Mouse (Mus musculus): ENCODE results near the gene Smagp.

Gene Smagp

GRCm38 (mm10) chr15:100636700-100637501, at the start of gene Smagp:
Gene Smagp (minus strand): TSS chr15:100636940.
- DNase-seq = no peak

- no peak for DNase-seq
These were observed 49.7 kb upstream of the Smagp start for GRCm38 (mm10) chr15:100686434-100686833.

GRCm38 (mm10) chr15:100685849-100686248, 49.1 kb upstream of the Smagp start:
- no peak for DNase-seq

DNA sequence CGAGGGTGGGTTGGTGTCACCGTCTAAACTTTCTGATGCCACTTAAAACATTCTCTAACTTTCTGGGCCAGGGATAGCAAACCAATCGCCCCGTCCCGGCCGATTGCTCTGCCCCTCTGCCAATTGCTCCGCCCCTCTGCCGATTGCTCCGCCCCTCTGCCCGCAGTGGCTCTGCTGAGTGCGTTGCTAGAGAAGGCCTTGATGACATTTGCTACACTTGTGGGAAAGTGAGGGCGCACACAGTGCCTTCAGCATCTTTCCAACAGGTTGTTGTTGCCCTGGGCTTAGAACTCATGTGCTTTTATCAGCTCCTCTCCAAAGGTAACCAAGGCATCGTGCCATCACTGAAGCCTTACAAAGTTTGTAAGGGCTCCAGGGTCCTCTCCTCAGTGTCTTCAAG, 48.5 kb upstream of the Smagp start:
- DNase-seq = no peak

DNA sequence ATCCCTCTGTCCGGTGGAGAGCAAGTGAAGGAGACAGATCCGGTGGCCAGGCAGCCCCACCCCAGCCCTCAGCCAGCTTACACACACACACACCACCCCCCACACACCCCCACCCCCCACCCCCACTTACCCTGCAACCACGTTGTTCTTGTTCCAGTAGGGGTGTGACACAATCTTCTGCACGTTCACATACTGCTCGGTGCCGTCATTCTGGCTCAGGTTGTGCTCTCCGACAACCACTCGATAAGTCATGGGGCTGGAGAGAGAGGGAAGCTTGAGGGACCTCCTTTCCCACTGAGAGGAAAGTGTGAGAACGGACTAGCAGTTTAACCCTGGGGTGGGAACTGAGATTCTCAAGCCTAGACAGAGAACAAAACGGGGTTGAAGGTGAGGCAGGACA, 47.7 kb upstream of the Smagp start:
- DNase-seq = no peak

DNA sequence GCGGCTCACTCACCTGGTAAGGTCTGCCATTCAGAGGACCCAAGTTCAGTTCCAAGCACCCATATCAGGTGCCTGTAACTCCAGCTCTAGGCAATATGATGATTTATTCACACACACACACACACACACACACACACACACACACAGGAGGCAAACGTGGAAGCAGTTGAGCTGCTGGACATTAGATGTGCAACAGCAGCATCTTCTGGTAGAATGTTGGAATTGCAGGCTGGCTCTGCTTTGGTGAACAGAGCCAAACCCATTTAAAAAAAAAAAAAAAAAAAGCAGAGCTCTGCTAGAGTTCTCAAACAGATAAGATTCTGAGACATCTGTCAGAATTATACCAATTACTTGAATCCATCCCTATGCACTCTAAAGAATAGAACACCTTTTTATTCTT, 46.3 kb upstream of the Smagp start:
- DNase-seq = peak; percentile 83

GRCm38 (mm10) chr15:100681770-100682169, 45.0 kb upstream of the Smagp start:
- DNase-seq = no peak

DNA sequence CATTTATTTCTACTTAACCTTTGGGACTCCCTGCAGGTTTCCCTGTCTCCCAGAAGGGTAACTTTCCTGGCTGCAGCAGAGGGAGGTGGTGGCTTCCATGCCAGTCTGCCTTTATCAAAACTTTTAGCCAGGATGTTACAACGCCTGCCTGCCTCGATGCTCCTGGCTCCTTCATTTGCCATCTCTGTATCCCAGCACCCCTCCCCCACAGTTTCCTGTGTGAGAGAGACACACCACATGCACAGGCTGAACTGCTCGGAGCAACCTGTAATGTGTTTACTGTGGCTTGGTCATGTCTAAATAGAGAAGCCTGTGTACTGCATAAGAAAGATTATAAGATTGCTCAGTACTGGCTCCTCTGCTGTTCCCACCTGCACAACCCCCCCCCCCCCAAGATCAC, 43.6 kb upstream of the Smagp start:
- DNase-seq = no peak

GRCm38 (mm10) chr15:100679005-100679404, 42.3 kb upstream of the Smagp start:
- no peak for DNase-seq

GRCm38 (mm10) chr15:100678581-100678980, 41.8 kb upstream of the Smagp start:
- no peak for DNase-seq

GRCm38 (mm10) chr15:100677675-100678074, 40.9 kb upstream of the Smagp start:
- DNase-seq = no peak

DNA sequence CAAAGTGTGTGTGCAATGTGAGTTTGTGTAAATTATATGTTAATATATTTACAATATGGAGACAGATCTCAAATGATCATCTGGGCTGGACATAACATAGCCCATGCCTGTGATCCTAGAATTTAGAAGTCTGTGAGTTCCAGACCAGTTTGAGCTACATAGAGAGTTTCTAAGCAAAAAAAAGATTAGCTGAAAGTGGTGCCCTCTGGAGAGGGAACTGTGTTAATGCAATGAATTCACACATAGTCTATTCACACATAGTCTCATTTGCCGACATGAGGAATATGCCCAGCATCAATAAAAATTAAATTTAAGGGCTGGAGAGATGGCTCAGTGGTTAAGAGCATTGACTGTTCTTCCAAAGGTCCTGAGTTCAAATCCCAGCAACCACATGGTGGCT, 39.8 kb upstream of the Smagp start:
- no peak for DNase-seq

DNA sequence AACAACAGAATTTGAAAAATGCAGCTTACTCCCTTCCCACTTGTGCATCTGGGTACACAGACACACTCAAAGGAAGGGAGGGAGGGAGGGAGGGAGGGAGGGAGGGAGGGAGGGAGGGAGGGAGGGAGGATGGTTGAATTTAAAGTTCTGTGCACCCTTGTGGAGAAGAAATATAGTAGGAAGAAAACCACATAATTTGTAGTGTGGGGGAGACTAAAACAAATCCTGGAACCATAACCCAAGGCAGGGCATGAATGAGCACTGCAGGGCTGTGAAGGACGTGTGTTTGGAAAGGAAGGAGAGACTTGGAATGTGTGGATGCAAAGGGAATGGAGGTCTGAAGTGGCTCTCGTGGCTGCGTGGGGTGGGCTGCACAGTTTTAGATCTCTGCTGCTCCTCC, 38.7 kb upstream of the Smagp start:
- DNase-seq = no peak

- no peak for DNase-seq
These were observed 37.8 kb upstream of the Smagp start for GRCm38 (mm10) chr15:100674566-100674965.

DNA sequence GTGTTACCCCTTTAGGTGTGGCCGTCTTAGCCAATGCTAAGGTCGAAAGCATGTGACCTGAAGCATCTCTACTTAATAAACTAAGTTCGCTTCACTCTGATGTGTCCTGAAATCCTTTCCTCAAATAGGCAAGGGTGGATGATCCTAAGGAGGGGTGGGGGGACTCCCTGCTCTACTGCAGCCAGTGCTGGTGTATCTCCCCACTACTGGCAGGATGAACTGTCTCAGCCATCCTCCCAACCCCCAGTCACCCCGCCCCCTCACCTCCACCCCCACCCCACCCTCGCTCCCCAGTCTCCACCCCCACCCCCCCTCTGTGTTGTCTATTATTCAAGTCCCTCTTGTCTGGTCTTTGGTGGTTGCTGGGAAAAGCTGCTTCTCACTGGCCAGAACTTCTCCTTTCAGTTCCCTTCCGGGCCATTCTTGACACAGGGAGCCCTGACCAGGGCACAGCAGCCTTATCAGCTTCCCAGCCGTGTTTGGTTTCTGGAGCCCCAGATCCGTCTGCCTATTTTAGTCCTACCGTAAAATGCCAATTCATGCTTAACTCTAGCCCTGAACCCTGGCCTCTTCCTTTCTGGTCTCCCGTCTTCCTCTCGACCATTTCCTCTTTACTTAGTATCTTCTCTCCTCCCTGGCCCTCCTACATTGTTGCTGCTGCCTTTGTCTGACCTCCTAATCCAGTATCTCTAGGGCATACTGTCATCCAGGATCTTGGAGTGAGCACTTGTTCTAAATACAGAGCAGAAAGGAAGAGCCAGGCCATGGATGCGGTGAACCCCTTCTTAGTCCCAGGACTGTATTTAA, 37.0 kb upstream of the Smagp start:
- no peak for DNase-seq

GRCm38 (mm10) chr15:100670833-100671232, 34.1 kb upstream of the Smagp start:
- no peak for DNase-seq

DNA sequence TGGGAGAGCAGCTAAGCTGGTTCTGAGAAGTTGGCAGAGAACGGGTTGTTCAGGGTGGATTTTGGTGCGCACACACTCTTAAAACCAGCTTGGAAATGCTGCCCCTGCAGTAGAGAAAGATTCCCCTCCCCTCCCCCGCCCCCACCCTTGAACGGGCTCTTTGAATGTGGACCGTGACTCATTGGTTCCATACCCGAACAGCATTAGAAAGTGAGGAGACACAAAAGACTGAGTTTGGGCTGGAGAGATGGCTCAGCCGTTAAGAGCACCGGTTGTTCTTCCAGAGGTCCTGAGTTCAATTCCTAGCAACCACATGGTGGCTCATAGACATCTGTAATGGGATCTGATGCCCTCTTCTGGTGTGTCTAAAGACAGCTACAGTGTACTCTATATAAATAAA, 33.3 kb upstream of the Smagp start:
- no peak for DNase-seq

DNA sequence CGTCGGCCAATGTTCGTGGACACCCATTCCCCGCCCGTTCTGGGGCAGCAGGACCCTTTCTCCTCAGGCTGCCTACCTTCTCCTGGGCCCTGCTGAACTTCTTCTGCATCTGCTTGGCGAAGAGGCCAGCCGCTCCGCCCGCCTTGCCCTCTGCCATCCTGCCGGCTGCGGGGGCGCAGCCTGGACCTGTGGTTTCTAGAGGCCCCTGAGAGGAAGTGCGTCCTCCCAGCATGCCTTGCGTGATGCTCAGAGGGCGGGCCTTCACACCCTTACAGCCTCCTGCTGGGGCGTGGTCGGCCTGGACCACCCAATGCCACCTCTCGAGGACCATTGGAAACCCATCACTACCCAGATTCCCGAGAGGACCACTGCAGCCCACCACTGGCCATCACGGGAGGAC, 32.6 kb upstream of the Smagp start, which contains the start of gene Bin2:
Bin2 (minus strand) TSS at position 217 of the 400 bp plus-strand sequence.
- peak; percentile 28 for DNase-seq

GRCm38 (mm10) chr15:100667871-100668545, 31.3 kb upstream of the Smagp start:
- no peak for DNase-seq

DNA sequence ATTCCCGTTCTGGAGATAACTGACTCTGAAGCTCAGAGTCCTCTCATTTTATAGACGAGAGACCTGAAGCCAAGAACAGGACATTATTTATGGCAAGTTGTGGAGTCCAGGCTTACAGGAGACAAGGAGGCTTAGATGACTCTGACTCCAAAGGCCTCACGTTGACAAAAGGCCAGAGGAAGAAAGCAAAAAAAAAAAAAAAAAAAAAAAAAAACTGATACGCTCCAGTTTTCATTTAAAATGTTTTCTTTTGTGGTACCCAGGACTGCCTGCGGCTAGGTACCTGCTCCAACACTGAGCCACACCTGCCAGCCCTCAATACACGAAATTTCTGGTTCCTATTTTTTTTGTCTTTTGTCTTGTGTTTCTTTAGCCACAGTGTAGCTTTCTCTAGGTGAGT, 30.7 kb upstream of the Smagp start:
- DNase-seq = no peak

GRCm38 (mm10) chr15:100666851-100667250, 30.1 kb upstream of the Smagp start:
- no peak for DNase-seq

- no peak for DNase-seq
These were observed 29.5 kb upstream of the Smagp start for GRCm38 (mm10) chr15:100666219-100666696.
